Mouse (Mus musculus) limb, embryonic 14.5 days (tissue): ENCODE measurements around the gene Hlcs. TPM values are rescaled to one million over a fixed set of nuclear protein-coding genes. Genes with fewer than 3 reads are reported as not detected.

Source experiments
- ATAC-seq: fragments of 200-750 bp; cut with Nextera tagmentation; 2 replicates; pipeline ENCODE4 v1.8.0; 2017; ENCODE audit warnings: low read depth, moderate number of reproducible peaks, moderate TSS enrichment; ENCODE audit not compliant: low FRiP score
- DNase-seq: peaks from one replicate; pipeline ENCODE4 v3.0.0-alpha.2; 2015; ENCODE audit warnings: low spot score
- H3K27ac ChIP-seq: fragments of 300-500 bp; sonication (generic); replicated peaks from 2 replicates; pipeline ENCODE4 v1.5.1; 2014; ENCODE audit warnings: low read depth, mild to moderate bottlenecking, low read length, moderate library complexity, mixed read lengths
- H3K27me3 ChIP-seq: fragments of 300-500 bp; sonication (generic); 2 replicates; pipeline ENCODE4 v1.6.1; 2014; ENCODE audit warnings: low read length, mixed read lengths; ENCODE audit not compliant: control insufficient read depth, insufficient read depth
- H3K36me3 ChIP-seq: fragments of 300-500 bp; sonication (generic); 2 replicates; pipeline ENCODE4 v1.6.1; 2014; ENCODE audit warnings: mild to moderate bottlenecking, low read length, moderate library complexity, mixed read lengths; ENCODE audit not compliant: control insufficient read depth, insufficient read depth
- H3K4me1 ChIP-seq: fragments of 300-500 bp; sonication (generic); 2 replicates; pipeline ENCODE4 v1.6.1; 2014; ENCODE audit warnings: antibody characterized with exemption, low read length, mixed read lengths; ENCODE audit not compliant: control insufficient read depth, insufficient read depth
- H3K4me2 ChIP-seq: fragments of 300-500 bp; sonication (generic); replicated peaks from 2 replicates; pipeline ENCODE4 v1.6.1; 2014; ENCODE audit warnings: low read depth, mild to moderate bottlenecking, low read length, moderate library complexity; ENCODE audit not compliant: severe bottlenecking
- H3K4me3 ChIP-seq: fragments of 300-500 bp; sonication (generic); replicated peaks from 2 replicates; pipeline ENCODE4 v1.5.1; 2014; ENCODE audit warnings: low read length
- H3K9ac ChIP-seq: fragments of 300-500 bp; sonication (generic); 2 replicates; pipeline ENCODE4 v1.6.1; 2014; ENCODE audit warnings: mild to moderate bottlenecking, low read depth, low read length, moderate library complexity; ENCODE audit not compliant: severe bottlenecking
- H3K9me3 ChIP-seq: fragments of 300-500 bp; sonication (generic); 2 replicates; pipeline ENCODE4 v1.6.1; 2016; ENCODE audit warnings: low read length; ENCODE audit not compliant: control insufficient read depth
- POLR2A ChIP-seq: fragments of 200-500 bp; IDR thresholded peaks from 2 replicates; pipeline ENCODE4 v1.8.0; 2012; ENCODE audit warnings: inconsistent platforms, mild to moderate bottlenecking, moderate library complexity, borderline replicate concordance; ENCODE audit not compliant: insufficient read depth, insufficient read length; ENCODE audit errors: extremely low read depth
- WGBS: fragments of 180-500 bp; shearing (Covaris S2); extraction: QIAGEN DNeasy Blood & Tissue Kit; methylation state at CpG from one replicate; pipeline ENCODE4 v1.1.7; 2014; 5-methylcytosine and 5-hydroxymethylcytosine counted together
- polyA plus RNA-seq, 2 experiments: library from polyadenylated mRNA; depleted of rRNA in 1 of 2; stranded (reverse) in 1 of 2; unstranded in 1 of 2; fragments of >200 nt; fragmentation: Nextera tagmentation in 1 of 2; extraction: Ambion mirVana in 1 of 2; gene quantifications; 2 replicates each; pipeline versions ENCODE4 v1.2.1 to v1.2.3; 2012 to 2014

The Hlcs gene
- polyA plus RNA-seq, 2 experiments: 6.3 to 7.1 TPM

- H3K4me1 ChIP-seq: no peaks in the 10 kb centered on the region
- H3K4me3 ChIP-seq: no peak overlapping the region
- DNase-seq: no peak
- no peak for ATAC-seq
- no peak overlapping the region for H3K9ac ChIP-seq
- no peak for TF ChIP-seq POLR2A
- H3K4me2 ChIP-seq: no peak overlapping the region
- no peak overlapping the region for H3K27ac ChIP-seq
- no peaks in the 10 kb centered on the region for H3K36me3 ChIP-seq
- 84% methylated on average over 12 of the region's 12 CpGs for WGBS
- no peaks in the 10 kb centered on the region for H3K9me3 ChIP-seq
- no peaks in the 10 kb centered on the region; the same call in 1 of the 2 replicates for H3K27me3 ChIP-seq
Measured at GRCm38 (mm10) chr16:94186526-94186925, 126.8 kb downstream of the Hlcs start.

GRCm38 (mm10) chr16:94185430-94185829 lies 127.9 kb downstream of the Hlcs start:
- Histone ChIP-seq H3K4me3 (no peak overlapping the region), H3K27me3 (peaks cover 10% of the 10 kb centered on the region), H3K4me2 (no peak overlapping the region), H3K9me3 (no peaks in the 10 kb centered on the region), H3K27ac (no peak overlapping the region), H3K36me3 (no peaks in the 10 kb centered on the region), H3K9ac (no peak overlapping the region), H3K4me1 (no peaks in the 10 kb centered on the region)
- ATAC-seq (no peak), DNase-seq (no peak)
- 69% methylated on average over 16 of the region's 16 CpGs for WGBS
- TF ChIP-seq POLR2A: no peak

- DNase-seq (no peak), ATAC-seq (no peak)
- Histone ChIP-seq H3K27ac (no peak overlapping the region), H3K9ac (no peak overlapping the region), H3K4me3 (no peak overlapping the region), H3K9me3 (no peaks in the 10 kb centered on the region), H3K36me3 (no peaks in the 10 kb centered on the region), H3K4me1 (peaks cover 6% of the 10 kb centered on the region; the same call in 1 of the 2 replicates), H3K27me3 (peaks cover 38% of the 10 kb centered on the region), H3K4me2 (no peak overlapping the region)
- WGBS: 48% methylated on average over 12 of the region's 12 CpGs
- TF ChIP-seq POLR2A: no peak
Measured at GRCm38 (mm10) chr16:94180122-94180870, 133.1 kb downstream of the Hlcs start.

- peaks cover 6% of the 10 kb centered on the region; the same call in 1 of the 2 replicates for H3K4me1 ChIP-seq
- peaks cover 38% of the 10 kb centered on the region for H3K27me3 ChIP-seq
- H3K36me3 ChIP-seq: no peaks in the 10 kb centered on the region
- TF ChIP-seq POLR2A: no peak
- H3K4me2 ChIP-seq: no peak overlapping the region
- no peak; the same call in 1 of the 2 replicates for ATAC-seq
- H3K27ac ChIP-seq: no peak overlapping the region
- WGBS: 28% methylated on average over 25 of the region's 25 CpGs
- H3K9ac ChIP-seq: no peak overlapping the region
- no peaks in the 10 kb centered on the region for H3K9me3 ChIP-seq
- DNase-seq: no peak
- H3K4me3 ChIP-seq: no peak overlapping the region
Measured at GRCm38 (mm10) chr16:94179341-94180121, 133.8 kb downstream of the Hlcs start.

DNA sequence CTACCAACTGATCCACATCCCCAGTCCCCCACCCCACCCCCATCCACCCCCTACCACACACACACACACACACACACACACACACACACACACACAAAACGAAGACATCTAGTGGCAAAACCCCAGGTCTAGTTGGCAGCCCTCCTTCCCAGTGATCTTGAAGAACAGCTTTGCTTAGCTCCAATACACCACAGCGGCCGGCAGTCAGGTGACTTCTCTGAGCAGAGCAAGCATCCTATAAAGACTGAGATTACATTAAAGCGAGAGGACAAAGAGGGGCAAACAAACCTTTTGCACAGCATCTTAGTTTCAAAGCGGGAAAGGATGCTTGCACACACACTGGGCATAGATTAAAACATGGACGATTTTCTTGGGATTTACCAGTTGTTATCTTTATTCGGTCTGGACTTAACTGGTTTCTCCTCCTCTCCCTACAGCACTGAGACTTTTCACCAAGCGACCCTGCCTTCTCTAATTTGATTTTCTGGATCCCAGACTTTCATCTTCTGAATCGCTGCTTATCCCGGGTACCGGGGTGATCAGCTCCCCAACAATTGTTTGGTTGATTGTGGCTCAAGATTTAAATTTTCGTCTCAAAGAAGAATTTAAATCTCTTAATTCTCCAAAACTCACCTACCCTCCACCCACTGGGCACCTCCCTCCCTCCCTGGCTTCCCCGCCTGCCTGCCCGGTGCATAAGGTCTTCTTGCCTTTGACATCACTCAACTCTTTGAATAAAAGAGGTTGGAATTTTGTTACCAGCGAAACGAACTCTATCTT lies 134.7 kb downstream of the Hlcs start:
- no peaks in the 10 kb centered on the region for H3K9me3 ChIP-seq
- no peak overlapping the region for H3K9ac ChIP-seq
- WGBS: 66% methylated on average over 16 of the region's 16 CpGs
- H3K4me3 ChIP-seq: no peak overlapping the region
- H3K4me2 ChIP-seq: no peak overlapping the region
- H3K36me3 ChIP-seq: no peaks in the 10 kb centered on the region
- no peak for TF ChIP-seq POLR2A
- ATAC-seq (no peak), DNase-seq (no peak)
- H3K27ac ChIP-seq: no peak overlapping the region
- H3K4me1 ChIP-seq: peaks cover 6% of the 10 kb centered on the region; the same call in 1 of the 2 replicates
- peaks cover 38% of the 10 kb centered on the region for H3K27me3 ChIP-seq
